Mouse (Mus musculus): ENCODE data around the gene Nnmt. TPM values are rescaled to one million over a fixed set of nuclear protein-coding genes. Genes with fewer than 3 reads are reported as not detected.

The Nnmt gene
- polyA plus RNA-seq, 1 experiment from 2014 or later: 2.6 TPM

Other genes starting within 250 kb of the Nnmt start
- 116 and 122 TPM in 2 replicates for gene Rexo2, start 124.5 kb downstream of the Nnmt start, polyA plus RNA-seq (2015; fragmentation: Nextera tagmentation; extraction: Ambion mirVana)
- gene Rbm7, start 109.9 kb downstream of the Nnmt start, polyA plus RNA-seq (2015; fragmentation: Nextera tagmentation; extraction: Ambion mirVana): 72.0 and 73.1 TPM in 2 replicates
- 20.2 TPM in 2 replicates for gene Gm5617, start 109.7 kb downstream of the Nnmt start, polyA plus RNA-seq (2015; fragmentation: Nextera tagmentation; extraction: Ambion mirVana)
- 8.3 and 8.4 TPM in 2 replicates for gene Zbtb16, start 231.1 kb upstream of the Nnmt start, polyA plus RNA-seq (2015; fragmentation: Nextera tagmentation; extraction: Ambion mirVana)

Data from hindbrain, embryonic 16.5 days (tissue).